Mouse (Mus musculus): ENCODE results near the gene Eno3. TPM values are rescaled to one million over a fixed set of nuclear protein-coding genes. Genes with fewer than 3 reads are reported as not detected.

Gene Eno3
- total and polyA plus RNA-seq, 3 experiments = 5.7 to 25.3 (median 21.9) TPM

DNA sequence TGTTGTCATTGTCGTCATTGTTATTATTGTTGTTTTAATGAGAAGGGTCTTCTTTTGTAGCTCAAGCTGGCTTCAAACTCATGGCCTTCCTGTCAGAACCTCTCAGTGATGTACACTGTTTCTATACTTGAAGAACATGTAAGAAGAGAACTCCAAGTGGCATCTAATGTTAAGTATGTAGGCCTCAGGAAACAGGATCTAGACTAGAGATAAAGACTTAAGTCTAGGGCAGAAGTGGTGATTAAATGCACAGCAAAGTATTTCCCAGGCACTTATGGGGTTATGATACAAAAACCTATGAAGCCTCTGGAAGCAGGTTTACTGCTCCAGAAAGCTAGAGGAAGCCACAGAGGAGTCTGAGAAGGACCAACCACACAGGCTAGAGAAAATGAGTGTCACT is 18.7 kb upstream of the Eno3 start:
- TF ChIP-seq GATA1 (IDR thresholded peaks at IDR 0.05; ENCODE audit: borderline replicate concordance, low read length) (no peak), CTCF (IDR thresholded peaks at IDR 0.05; ENCODE audit: low read depth, low read length) (no peak), TAL1 (conservative IDR thresholded peaks at IDR 0.05; ENCODE audit: low read depth, low read length) (no peak), POLR2AphosphoS5 (IDR thresholded peaks at IDR 0.05; ENCODE audit: insufficient replicate concordance, low read depth, low read length) (no peak), GATA2 (IDR thresholded peaks at IDR 0.05; ENCODE audit: borderline replicate concordance, low read depth, low read length) (no peak)
- H3K9me3 ChIP-seq (replicated peaks) = no peaks in the 10 kb centered on the region
- ATAC-seq (ENCODE audit: extremely low read depth, insufficient number of reproducible peaks, low FRiP score, poor library complexity, severe bottlenecking) = peak; percentile 22; the same call in 1 of the 2 replicates
- peaks cover 30% of the 10 kb centered on the region for H3K36me3 ChIP-seq (replicated peaks)
- no peak overlapping the region; the same call in 1 of the 2 replicates for H3K4me3 ChIP-seq (ENCODE audit: low read depth, low read length)
- no peaks in the 10 kb centered on the region for H3K27me3 ChIP-seq (ENCODE audit: insufficient read depth, low read length)
- no peak for DNase-seq (ENCODE audit: low spot score)
- H3K4me1 ChIP-seq (ENCODE audit: insufficient read depth, low read depth, low read length) = peaks cover 61% of the 10 kb centered on the region

DNA sequence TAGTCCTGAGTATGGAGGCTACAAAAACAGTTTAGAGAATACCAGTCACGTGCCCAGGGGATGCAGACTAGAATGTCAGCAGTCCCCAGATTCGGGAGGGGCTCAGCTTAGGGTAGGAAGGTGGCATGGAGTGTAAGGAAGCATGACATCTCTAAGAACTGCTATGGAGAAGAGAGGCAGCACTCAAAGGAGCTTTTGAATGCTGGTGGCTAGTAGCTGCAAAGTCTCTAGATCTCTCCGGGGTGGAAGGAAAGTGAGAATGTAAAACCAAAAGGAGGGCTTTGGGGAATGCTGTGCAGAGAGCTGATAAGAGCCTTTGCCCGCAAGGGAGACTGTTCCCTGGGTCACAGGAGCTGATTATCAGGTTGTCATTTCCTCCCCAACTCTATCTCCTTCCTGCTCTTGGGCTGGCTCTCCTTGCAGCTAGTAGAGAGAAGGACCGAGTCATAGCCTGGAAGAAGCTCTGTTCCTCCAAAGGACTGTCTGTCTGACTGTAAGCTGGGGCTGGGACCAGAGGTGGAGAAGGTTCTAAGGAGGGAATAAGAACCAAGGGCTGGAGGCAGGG is 18.2 kb upstream of the Eno3 start, which contains the start of gene Gp1ba:
TSS of gene Gp1ba (plus strand) at position 409 of the 565 bp plus-strand sequence.
- Histone ChIP-seq H3K36me3 (replicated peaks) (peaks cover 35% of the 10 kb centered on the region), H3K4me3 (ENCODE audit: low read depth, low read length) (peak within 1 kb of the TSS; percentile 54; the same call in 1 of the 2 replicates), H3K27me3 (ENCODE audit: insufficient read depth, low read length) (no peaks in the 10 kb centered on the region), H3K9me3 (replicated peaks) (no peaks in the 10 kb centered on the region), H3K4me1 (ENCODE audit: insufficient read depth, low read depth, low read length) (peaks cover 61% of the 10 kb centered on the region)
- DNase-seq (ENCODE audit: low spot score) (peak; percentile 74), ATAC-seq (ENCODE audit: extremely low read depth, insufficient number of reproducible peaks, low FRiP score, poor library complexity, severe bottlenecking) (peak; percentile 90)
- no peak for TF ChIP-seq CTCF (IDR thresholded peaks at IDR 0.05; ENCODE audit: low read depth, low read length)
- peak; percentile 75 for TF ChIP-seq TAL1 (conservative IDR thresholded peaks at IDR 0.05; ENCODE audit: low read depth, low read length)

- Histone ChIP-seq H3K36me3 (replicated peaks) (peaks cover 47% of the 10 kb centered on the region), H3K4me1 (ENCODE audit: insufficient read depth, low read depth, low read length) (peaks cover 70% of the 10 kb centered on the region), H3K9me3 (replicated peaks) (no peaks in the 10 kb centered on the region), H3K27me3 (ENCODE audit: insufficient read depth, low read length) (no peaks in the 10 kb centered on the region), H3K4me3 (ENCODE audit: low read depth, low read length) (no peak overlapping the region)
- TF ChIP-seq POLR2AphosphoS5 (IDR thresholded peaks at IDR 0.05; ENCODE audit: insufficient replicate concordance, low read depth, low read length) (no peak), CTCF (IDR thresholded peaks at IDR 0.05; ENCODE audit: low read depth, low read length) (no peak), GATA2 (IDR thresholded peaks at IDR 0.05; ENCODE audit: borderline replicate concordance, low read depth, low read length) (no peak), GATA1 (IDR thresholded peaks at IDR 0.05; ENCODE audit: borderline replicate concordance, low read length) (no peak), TAL1 (conservative IDR thresholded peaks at IDR 0.05; ENCODE audit: low read depth, low read length) (no peak)
- no peak for DNase-seq (ENCODE audit: low spot score)
- ATAC-seq (ENCODE audit: extremely low read depth, insufficient number of reproducible peaks, low FRiP score, poor library complexity, severe bottlenecking) = no peak
Observed at GRCm38 (mm10) chr11:70639976-70640375, 17.0 kb upstream of the Eno3 start.

GRCm38 (mm10) chr11:70641241-70641640 is 15.8 kb upstream of the Eno3 start:
- no peaks in the 10 kb centered on the region for H3K9me3 ChIP-seq (replicated peaks)
- no peak overlapping the region for H3K4me3 ChIP-seq (ENCODE audit: low read depth, low read length)
- DNase-seq (ENCODE audit: low spot score) = no peak
- H3K4me1 ChIP-seq (ENCODE audit: insufficient read depth, low read depth, low read length) = peaks cover 80% of the 10 kb centered on the region
- peaks cover 59% of the 10 kb centered on the region for H3K36me3 ChIP-seq (replicated peaks)
- ATAC-seq (ENCODE audit: extremely low read depth, insufficient number of reproducible peaks, low FRiP score, poor library complexity, severe bottlenecking) = no peak
- no peaks in the 10 kb centered on the region for H3K27me3 ChIP-seq (ENCODE audit: insufficient read depth, low read length)
- TF ChIP-seq POLR2AphosphoS5 (IDR thresholded peaks at IDR 0.05; ENCODE audit: insufficient replicate concordance, low read depth, low read length) (no peak), CTCF (IDR thresholded peaks at IDR 0.05; ENCODE audit: low read depth, low read length) (no peak), GATA2 (IDR thresholded peaks at IDR 0.05; ENCODE audit: borderline replicate concordance, low read depth, low read length) (no peak), TAL1 (conservative IDR thresholded peaks at IDR 0.05; ENCODE audit: low read depth, low read length) (no peak), GATA1 (IDR thresholded peaks at IDR 0.05; ENCODE audit: borderline replicate concordance, low read length) (no peak)

GRCm38 (mm10) chr11:70643051-70643450 is 14.0 kb upstream of the Eno3 start:
- H3K27me3 ChIP-seq (ENCODE audit: insufficient read depth, low read length) = no peaks in the 10 kb centered on the region
- TF ChIP-seq CTCF (IDR thresholded peaks at IDR 0.05; ENCODE audit: low read depth, low read length) (no peak), GATA2 (IDR thresholded peaks at IDR 0.05; ENCODE audit: borderline replicate concordance, low read depth, low read length) (no peak), GATA1 (IDR thresholded peaks at IDR 0.05; ENCODE audit: borderline replicate concordance, low read length) (no peak), POLR2AphosphoS5 (IDR thresholded peaks at IDR 0.05; ENCODE audit: insufficient replicate concordance, low read depth, low read length) (no peak), TAL1 (conservative IDR thresholded peaks at IDR 0.05; ENCODE audit: low read depth, low read length) (no peak)
- H3K9me3 ChIP-seq (replicated peaks) = no peaks in the 10 kb centered on the region
- H3K4me1 ChIP-seq (ENCODE audit: insufficient read depth, low read depth, low read length) = peaks cover 73% of the 10 kb centered on the region
- H3K4me3 ChIP-seq (ENCODE audit: low read depth, low read length) = no peak overlapping the region
- peaks cover 64% of the 10 kb centered on the region for H3K36me3 ChIP-seq (replicated peaks)
- ATAC-seq (ENCODE audit: extremely low read depth, insufficient number of reproducible peaks, low FRiP score, poor library complexity, severe bottlenecking) (no peak), DNase-seq (ENCODE audit: low spot score) (no peak)

DNA sequence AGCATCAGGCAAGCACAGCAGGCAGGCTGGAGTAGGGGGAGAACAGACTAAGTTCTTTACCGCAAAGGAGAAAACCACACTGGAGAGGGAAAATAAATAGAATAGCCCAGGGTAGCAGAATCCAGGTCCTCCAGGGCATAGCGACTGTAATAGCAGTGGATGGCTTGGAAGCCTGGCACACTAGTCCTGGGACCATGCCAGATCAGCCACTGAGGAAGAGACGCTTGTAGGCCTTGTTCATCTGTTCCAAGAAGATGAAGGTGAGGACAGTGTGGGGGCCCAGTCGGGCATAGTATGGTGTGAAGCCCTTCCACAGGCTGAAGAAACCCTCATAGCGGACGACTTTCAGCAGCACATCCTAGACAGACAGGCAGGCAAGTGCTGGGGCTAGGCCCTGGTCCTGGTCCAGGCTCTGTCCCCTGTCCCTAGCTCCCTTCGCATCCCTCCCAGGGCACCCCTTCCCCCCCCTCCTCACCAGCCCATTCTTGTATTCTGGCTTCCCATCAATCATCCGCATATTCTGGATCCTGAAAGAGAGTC is 12.4 kb upstream of the Eno3 start:
- ATAC-seq (ENCODE audit: extremely low read depth, insufficient number of reproducible peaks, low FRiP score, poor library complexity, severe bottlenecking) (no peak), DNase-seq (ENCODE audit: low spot score) (no peak)
- H3K9me3 ChIP-seq (replicated peaks) = no peaks in the 10 kb centered on the region
- peaks cover 79% of the 10 kb centered on the region for H3K36me3 ChIP-seq (replicated peaks)
- peaks cover 72% of the 10 kb centered on the region for H3K4me1 ChIP-seq (ENCODE audit: insufficient read depth, low read depth, low read length)
- no peak overlapping the region; the same call in 1 of the 2 replicates for H3K4me3 ChIP-seq (ENCODE audit: low read depth, low read length)
- no peaks in the 10 kb centered on the region for H3K27me3 ChIP-seq (ENCODE audit: insufficient read depth, low read length)
- TF ChIP-seq POLR2AphosphoS5 (IDR thresholded peaks at IDR 0.05; ENCODE audit: insufficient replicate concordance, low read depth, low read length) (no peak), CTCF (IDR thresholded peaks at IDR 0.05; ENCODE audit: low read depth, low read length) (no peak), GATA2 (IDR thresholded peaks at IDR 0.05; ENCODE audit: borderline replicate concordance, low read depth, low read length) (no peak), TAL1 (conservative IDR thresholded peaks at IDR 0.05; ENCODE audit: low read depth, low read length) (no peak)

Measured in G1E (cell line).